Mouse (Mus musculus) neural tube, embryonic 15.5 days (tissue): ENCODE measurements around the gene Sav1. TPM values are rescaled to one million over a fixed set of nuclear protein-coding genes. Genes with fewer than 3 reads are reported as not detected.

Source experiments
- ATAC-seq: fragments of 200-750 bp; cut with Nextera tagmentation; 2 replicates; pipeline ENCODE4 v1.8.0; 2017; ENCODE audit warnings: mild to moderate bottlenecking, moderate TSS enrichment, moderate library complexity; ENCODE audit not compliant: low FRiP score
- H3K27ac ChIP-seq: fragments of 300-500 bp; sonication (generic); replicated peaks from 2 replicates; pipeline ENCODE4 v1.5.1; 2015; ENCODE audit warnings: mild to moderate bottlenecking, inconsistent platforms
- H3K27me3 ChIP-seq: fragments of 300-500 bp; sonication (generic); replicated peaks from 2 replicates; pipeline ENCODE4 v1.6.1; 2015; ENCODE audit warnings: inconsistent platforms
- H3K36me3 ChIP-seq: fragments of 300-500 bp; sonication (generic); 2 replicates; pipeline ENCODE4 v1.6.1; 2015; ENCODE audit warnings: inconsistent platforms
- H3K4me1 ChIP-seq: fragments of 300-500 bp; sonication (generic); 2 replicates; pipeline ENCODE4 v1.6.1; 2015; ENCODE audit warnings: inconsistent platforms
- H3K4me2 ChIP-seq: fragments of 300-500 bp; sonication (generic); 2 replicates; pipeline ENCODE4 v1.6.1; 2015; ENCODE audit warnings: inconsistent platforms, mild to moderate bottlenecking, moderate library complexity
- H3K4me3 ChIP-seq: fragments of 300-500 bp; sonication (generic); replicated peaks from 2 replicates; pipeline ENCODE4 v1.5.1; 2015; ENCODE audit warnings: mild to moderate bottlenecking, inconsistent platforms
- H3K9ac ChIP-seq: fragments of 300-500 bp; sonication (generic); replicated peaks from 2 replicates; pipeline ENCODE4 v1.6.1; 2015; ENCODE audit warnings: mild to moderate bottlenecking, inconsistent platforms
- H3K9me3 ChIP-seq: fragments of 300-500 bp; sonication (generic); replicated peaks from 2 replicates; pipeline ENCODE4 v1.6.1; 2016; ENCODE audit warnings: inconsistent platforms
- WGBS: fragments of 180-500 bp; shearing (Covaris S2); methylation state at CpG from one replicate; pipeline ENCODE4 v1.1.7; 2015; ENCODE audit warnings: mixed read lengths; 5-methylcytosine and 5-hydroxymethylcytosine counted together
- polyA plus RNA-seq: library from polyadenylated mRNA; unstranded; fragments of >200 nt; fragmentation: Nextera tagmentation; extraction: Ambion mirVana; gene quantifications from 2 replicates; pipeline ENCODE4 v1.2.1, GENCODE M21; 2015

The Sav1 gene
- polyA plus RNA-seq, 1 experiment from 2014 or later: 2.2 TPM

DNA sequence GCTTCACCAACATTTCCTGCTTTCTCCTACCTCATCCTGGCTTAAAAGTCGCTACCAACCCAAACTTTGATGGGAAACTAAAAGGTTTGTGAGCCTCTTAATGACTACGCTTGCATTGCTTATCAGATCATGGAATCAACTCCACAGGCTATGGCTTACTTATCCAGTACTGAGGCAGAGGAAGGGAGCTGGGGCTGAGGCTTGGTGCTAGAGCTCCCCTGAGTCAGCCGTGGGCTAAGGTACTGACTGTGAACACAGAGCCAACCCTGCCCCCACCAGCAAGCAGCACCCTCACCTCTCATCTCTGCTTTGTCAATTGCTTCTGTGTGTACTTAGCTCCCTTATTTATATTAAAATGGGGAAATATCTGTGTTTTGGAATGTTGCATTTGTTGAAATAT is 39.3 kb downstream of the Sav1 start:
- WGBS: 88% methylated on average over 3 of the region's 3 CpGs
- Histone ChIP-seq H3K27ac (no peak overlapping the region), H3K9me3 (no peaks in the 10 kb centered on the region), H3K27me3 (no peaks in the 10 kb centered on the region), H3K4me1 (no peaks in the 10 kb centered on the region), H3K4me2 (no peak overlapping the region), H3K36me3 (peaks cover 29% of the 10 kb centered on the region), H3K4me3 (no peak overlapping the region), H3K9ac (no peak overlapping the region)
- ATAC-seq: no peak

- WGBS: 97% methylated on average over 5 of the region's 5 CpGs
These were observed 40.9 kb downstream of the Sav1 start for GRCm38 (mm10) chr12:69945861-69946260.

DNA sequence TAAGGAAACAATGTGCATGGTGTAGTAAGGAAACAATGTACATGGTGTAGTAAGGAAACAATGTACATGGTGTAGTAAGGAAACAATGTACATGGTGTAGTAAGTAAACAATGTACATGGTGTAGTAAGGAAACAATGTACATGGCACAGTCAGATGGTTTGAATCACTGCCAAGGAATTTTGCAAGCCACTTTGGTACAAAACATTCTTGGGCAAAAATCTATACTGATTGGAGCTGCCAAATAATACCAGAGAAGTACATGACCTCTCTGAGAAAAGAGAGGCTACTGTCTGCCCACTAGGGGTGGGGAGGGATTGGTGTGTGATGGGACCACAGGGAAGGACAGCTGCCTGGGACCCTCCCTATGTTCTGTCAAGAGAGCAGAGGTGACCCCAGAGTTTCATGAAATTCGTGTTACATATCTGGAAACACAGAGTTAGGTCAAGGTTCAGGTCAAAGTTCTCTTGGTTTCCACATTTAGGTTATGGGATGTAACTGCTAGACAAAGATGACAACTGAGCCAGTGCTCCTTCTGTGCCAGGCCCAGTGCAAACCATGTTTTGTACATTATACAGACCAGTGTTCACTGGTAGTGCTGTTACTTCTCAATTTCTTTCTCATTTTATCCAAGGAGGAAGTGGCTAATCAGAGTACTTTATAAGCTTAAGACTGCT is 45.0 kb downstream of the Sav1 start:
- H3K27me3 ChIP-seq: no peaks in the 10 kb centered on the region
- no peak overlapping the region for H3K9ac ChIP-seq
- H3K36me3 ChIP-seq: peaks cover 42% of the 10 kb centered on the region
- H3K27ac ChIP-seq: no peak overlapping the region
- WGBS: 60% methylated on average over 1 of the region's 1 CpGs
- H3K4me1 ChIP-seq: no peaks in the 10 kb centered on the region
- ATAC-seq: no peak
- no peak overlapping the region for H3K4me3 ChIP-seq
- H3K9me3 ChIP-seq: no peaks in the 10 kb centered on the region
- no peak overlapping the region for H3K4me2 ChIP-seq

More at GRCm38 (mm10) chr12:69945861-69946260, 40.9 kb downstream of the Sav1 start:
- Histone ChIP-seq H3K4me3 (no peak overlapping the region), H3K4me1 (no peaks in the 10 kb centered on the region), H3K27me3 (no peaks in the 10 kb centered on the region), H3K9ac (no peak overlapping the region), H3K36me3 (peaks cover 36% of the 10 kb centered on the region), H3K27ac (no peak overlapping the region), H3K4me2 (no peak overlapping the region), H3K9me3 (no peaks in the 10 kb centered on the region)
- ATAC-seq: no peak

DNA sequence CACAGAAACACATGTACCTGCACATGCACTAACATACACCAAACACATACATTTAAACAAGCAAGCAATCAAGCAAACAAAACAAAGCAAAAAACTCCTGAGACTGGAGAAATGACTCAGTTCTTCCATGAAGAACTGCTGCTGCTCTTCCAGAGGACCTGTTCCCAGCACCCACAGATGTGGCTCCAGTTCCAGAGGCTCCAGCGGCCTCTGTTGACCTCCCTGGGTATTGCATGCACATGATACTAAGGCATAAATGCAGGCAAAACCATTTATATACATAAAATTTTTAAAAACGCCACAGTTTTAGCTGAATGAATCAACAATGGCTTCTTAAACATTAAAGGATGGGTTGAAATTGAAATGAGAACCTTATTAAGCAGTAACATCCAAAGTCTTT is 47.5 kb downstream of the Sav1 start:
- WGBS: 64% methylated on average over 2 of the region's 2 CpGs
- no peak overlapping the region for H3K27ac ChIP-seq
- H3K27me3 ChIP-seq: no peaks in the 10 kb centered on the region
- no peak overlapping the region for H3K9ac ChIP-seq
- peaks cover 49% of the 10 kb centered on the region for H3K36me3 ChIP-seq
- ATAC-seq: no peak
- no peak overlapping the region for H3K4me3 ChIP-seq
- no peak overlapping the region for H3K4me2 ChIP-seq
- no peaks in the 10 kb centered on the region for H3K4me1 ChIP-seq
- no peaks in the 10 kb centered on the region for H3K9me3 ChIP-seq

GRCm38 (mm10) chr12:69937731-69938130 is 49.1 kb downstream of the Sav1 start:
- Histone ChIP-seq H3K9me3 (no peaks in the 10 kb centered on the region), H3K4me1 (no peaks in the 10 kb centered on the region), H3K4me2 (no peak overlapping the region), H3K4me3 (no peak overlapping the region), H3K36me3 (peaks cover 52% of the 10 kb centered on the region), H3K27me3 (no peaks in the 10 kb centered on the region), H3K27ac (no peak overlapping the region), H3K9ac (no peak overlapping the region)
- 50% methylated on average over 5 of the region's 5 CpGs for WGBS
- no peak for ATAC-seq

DNA sequence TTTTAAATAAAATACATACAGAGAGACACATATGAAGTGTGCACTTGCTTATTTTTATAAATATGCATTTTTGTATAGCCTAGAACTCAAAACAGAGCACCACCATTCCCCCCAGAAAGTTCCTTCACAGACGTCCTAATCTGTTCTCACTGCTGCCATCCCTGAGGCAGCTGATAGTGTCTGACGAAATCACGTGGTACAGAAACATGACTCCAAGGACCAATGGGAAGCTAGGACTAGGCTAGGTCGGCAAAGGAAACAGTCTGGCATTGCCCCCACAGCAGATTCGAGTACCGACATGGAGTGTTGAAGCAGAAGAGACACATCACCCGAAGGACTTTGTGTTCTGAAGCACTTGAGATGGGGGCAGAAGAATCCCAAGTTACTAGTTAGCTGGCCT is 60.1 kb downstream of the Sav1 start:
- Histone ChIP-seq H3K27ac (no peak overlapping the region), H3K4me2 (no peak overlapping the region), H3K4me3 (no peak overlapping the region), H3K4me1 (no peaks in the 10 kb centered on the region), H3K27me3 (no peaks in the 10 kb centered on the region), H3K9ac (no peak overlapping the region), H3K36me3 (peaks cover 26% of the 10 kb centered on the region), H3K9me3 (no peaks in the 10 kb centered on the region)
- 61% methylated on average over 7 of the region's 7 CpGs for WGBS
- ATAC-seq: no peak

DNA sequence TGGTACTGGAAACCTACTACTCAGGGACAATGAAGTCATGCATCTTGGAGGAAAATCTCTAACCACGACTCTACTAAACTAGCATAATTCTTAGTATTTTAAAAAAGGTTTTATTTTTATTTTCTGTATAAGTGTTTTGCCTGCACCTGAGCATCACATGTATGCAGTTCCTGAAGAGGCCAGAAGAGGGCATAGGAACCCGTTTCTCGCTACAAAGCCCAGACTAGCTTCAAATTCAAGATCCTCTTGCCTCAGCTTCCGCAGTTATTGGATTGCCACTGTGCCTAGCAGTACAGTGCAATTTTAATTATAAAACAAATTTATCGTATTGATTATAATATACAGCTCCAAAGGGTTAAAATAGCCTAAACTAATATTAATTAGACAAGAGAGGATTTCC is 62.8 kb downstream of the Sav1 start:
- peaks cover 13% of the 10 kb centered on the region for H3K36me3 ChIP-seq
- H3K27me3 ChIP-seq: no peaks in the 10 kb centered on the region
- H3K27ac ChIP-seq: no peak overlapping the region
- H3K4me1 ChIP-seq: no peaks in the 10 kb centered on the region
- no peaks in the 10 kb centered on the region for H3K9me3 ChIP-seq
- no peak overlapping the region for H3K4me2 ChIP-seq
- ATAC-seq: no peak
- WGBS: 14% methylated on average over 5 of the region's 5 CpGs
- H3K4me3 ChIP-seq: no peak overlapping the region
- no peak overlapping the region for H3K9ac ChIP-seq

DNA sequence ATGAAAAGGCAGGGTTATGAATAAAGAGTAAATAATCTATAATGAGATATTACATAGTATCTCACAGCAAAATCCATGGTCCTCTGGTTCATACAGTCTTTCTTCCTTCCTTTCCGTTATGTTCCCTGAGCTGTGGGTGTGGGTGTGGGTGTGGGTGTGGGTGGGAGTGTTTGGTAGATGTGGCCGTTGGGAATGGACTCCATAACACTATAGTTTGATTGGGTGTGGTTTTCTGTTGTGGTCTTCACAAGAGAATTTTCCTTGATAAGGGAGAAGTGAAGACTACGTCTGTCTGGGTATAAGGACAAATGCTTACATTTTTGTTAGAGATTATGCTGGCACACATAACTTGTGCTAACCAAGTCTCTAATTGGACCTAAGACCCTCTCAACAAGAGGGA is 63.2 kb downstream of the Sav1 start:
- 67% methylated on average over 3 of the region's 3 CpGs for WGBS
- no peaks in the 10 kb centered on the region for H3K27me3 ChIP-seq
- ATAC-seq: no peak

GRCm38 (mm10) chr12:69923128-69923527 is 63.7 kb downstream of the Sav1 start:
- Histone ChIP-seq H3K27ac (no peak overlapping the region), H3K9me3 (no peaks in the 10 kb centered on the region), H3K27me3 (no peaks in the 10 kb centered on the region), H3K4me3 (no peak overlapping the region), H3K36me3 (peaks cover 13% of the 10 kb centered on the region), H3K9ac (no peak overlapping the region), H3K4me2 (no peak overlapping the region), H3K4me1 (no peaks in the 10 kb centered on the region)
- WGBS: 84% methylated on average over 3 of the region's 3 CpGs
- no peak for ATAC-seq

More for the DNA sequence above, 63.2 kb downstream of the Sav1 start:
- Histone ChIP-seq H3K27ac (no peak overlapping the region), H3K36me3 (peaks cover 13% of the 10 kb centered on the region), H3K4me3 (no peak overlapping the region), H3K9me3 (no peaks in the 10 kb centered on the region), H3K4me2 (no peak overlapping the region), H3K9ac (no peak overlapping the region), H3K4me1 (no peaks in the 10 kb centered on the region)

GRCm38 (mm10) chr12:69922099-69922498 is 64.7 kb downstream of the Sav1 start:
- Histone ChIP-seq H3K4me1 (no peaks in the 10 kb centered on the region), H3K27me3 (no peaks in the 10 kb centered on the region), H3K36me3 (peaks cover 8% of the 10 kb centered on the region), H3K9ac (no peak overlapping the region), H3K9me3 (no peaks in the 10 kb centered on the region), H3K4me3 (no peak overlapping the region), H3K27ac (no peak overlapping the region), H3K4me2 (no peak overlapping the region)
- WGBS: 83% methylated on average over 1 of the region's 1 CpGs
- ATAC-seq: no peak

DNA sequence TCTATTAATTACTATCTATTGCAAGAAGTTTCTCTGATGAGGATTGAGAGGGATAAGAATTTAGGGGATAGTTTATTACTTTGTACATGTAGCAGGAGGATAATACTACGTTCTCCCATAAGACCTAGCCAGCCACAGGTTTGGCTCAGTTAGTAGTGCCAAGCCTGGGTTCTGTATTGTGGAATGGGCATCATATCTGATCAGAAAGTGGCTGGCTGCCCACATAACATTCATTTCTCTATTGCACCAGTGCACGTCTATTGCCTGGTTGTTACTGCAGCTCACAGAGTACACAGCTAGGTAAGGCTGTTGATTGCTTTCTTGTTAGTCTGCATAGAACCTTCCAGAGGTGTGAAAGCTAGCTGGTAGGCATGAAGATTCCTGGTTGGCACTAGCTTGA is 68.9 kb downstream of the Sav1 start:
- Histone ChIP-seq H3K9ac (no peak overlapping the region), H3K9me3 (no peaks in the 10 kb centered on the region), H3K4me3 (no peak overlapping the region), H3K4me1 (no peaks in the 10 kb centered on the region), H3K27me3 (no peaks in the 10 kb centered on the region), H3K27ac (no peak overlapping the region), H3K36me3 (no peaks in the 10 kb centered on the region), H3K4me2 (no peak overlapping the region)
- no peak for ATAC-seq
- WGBS: 85% methylated on average over 2 of the region's 2 CpGs
